Mouse (Mus musculus) neural tube, embryonic 14.5 days (tissue): Measurements from ENCODE around the gene Ppfibp2. TPM values are rescaled to one million over a fixed set of nuclear protein-coding genes. Genes with fewer than 3 reads are reported as not detected.

Experiments used
- ATAC-seq: fragments of 200-750 bp; cut with Nextera tagmentation; 2 replicates; pipeline ENCODE4 v1.8.0; 2017; ENCODE audit warnings: low read depth, mild to moderate bottlenecking, moderate TSS enrichment, moderate library complexity
- H3K27ac ChIP-seq: fragments of 300-500 bp; sonication (generic); 2 replicates; pipeline ENCODE4 v1.5.1; 2014; ENCODE audit warnings: low read depth, mild to moderate bottlenecking, control low read depth, low read length, moderate library complexity, mixed read lengths
- H3K27me3 ChIP-seq: fragments of 300-500 bp; sonication (generic); 2 replicates; pipeline ENCODE4 v1.6.1; 2014; ENCODE audit warnings: low read length; ENCODE audit not compliant: control insufficient read depth, insufficient read depth
- H3K36me3 ChIP-seq: fragments of 300-500 bp; sonication (generic); 2 replicates; pipeline ENCODE4 v1.6.1; 2014; ENCODE audit warnings: low read length, mixed read lengths; ENCODE audit not compliant: control insufficient read depth, insufficient read depth
- H3K4me1 ChIP-seq: fragments of 300-500 bp; sonication (generic); 2 replicates; pipeline ENCODE4 v1.6.1; 2014; ENCODE audit warnings: low read length; ENCODE audit not compliant: control insufficient read depth, insufficient read depth
- H3K4me2 ChIP-seq: fragments of 300-500 bp; sonication (generic); 2 replicates; pipeline ENCODE4 v1.6.1; 2014; ENCODE audit warnings: mild to moderate bottlenecking, low read depth, low read length, control low read depth
- H3K4me3 ChIP-seq: fragments of 300-500 bp; sonication (generic); 2 replicates; pipeline ENCODE4 v1.5.1; 2014; ENCODE audit warnings: low read depth, low read length, control low read depth, mixed read lengths
- H3K9ac ChIP-seq: fragments of 300-500 bp; sonication (generic); replicated peaks from 2 replicates; pipeline ENCODE4 v1.6.1; 2014; ENCODE audit warnings: low read depth, mild to moderate bottlenecking, control low read depth, low read length, mixed read lengths
- H3K9me3 ChIP-seq: fragments of 300-500 bp; sonication (generic); 2 replicates; pipeline ENCODE4 v1.6.1; 2016; ENCODE audit warnings: low read length; ENCODE audit not compliant: control insufficient read depth
- WGBS: fragments of 180-500 bp; shearing (Covaris S2); extraction: QIAGEN DNeasy Blood & Tissue Kit; methylation state at CpG from one replicate; pipeline ENCODE4 v1.1.7; 2014; 5-methylcytosine and 5-hydroxymethylcytosine counted together
- polyA plus RNA-seq: library from polyadenylated mRNA; unstranded; fragments of >200 nt; fragmentation: Nextera tagmentation; extraction: Ambion mirVana; gene quantifications from 2 replicates; pipeline ENCODE4 v1.2.1, GENCODE M21; 2014

The Ppfibp2 gene
- polyA plus RNA-seq, 1 experiment from 2014 or later, result 2.0 TPM

GRCm38 (mm10) chr7:107683162-107683561, 88.2 kb downstream of the Ppfibp2 start:
- Histone ChIP-seq H3K4me2 (no peak overlapping the region), H3K4me3 (no peak overlapping the region), H3K4me1 (no peaks in the 10 kb centered on the region), H3K9me3 (no peaks in the 10 kb centered on the region), H3K27ac (no peak overlapping the region), H3K27me3 (no peaks in the 10 kb centered on the region), H3K9ac (no peak overlapping the region), H3K36me3 (no peaks in the 10 kb centered on the region)
- no peak for ATAC-seq
- 82% methylated on average over 4 of the region's 4 CpGs for WGBS

- no peak overlapping the region for H3K27ac ChIP-seq
- H3K36me3 ChIP-seq, result no peaks in the 10 kb centered on the region
- no peaks in the 10 kb centered on the region for H3K9me3 ChIP-seq
- WGBS, result 92% methylated on average over 3 of the region's 3 CpGs
- no peak for ATAC-seq
- H3K27me3 ChIP-seq, result no peaks in the 10 kb centered on the region
- H3K4me3 ChIP-seq, result no peak overlapping the region
- H3K4me1 ChIP-seq, result no peaks in the 10 kb centered on the region
- H3K9ac ChIP-seq, result no peak overlapping the region
- H3K4me2 ChIP-seq, result no peak overlapping the region
Observed at GRCm38 (mm10) chr7:107683622-107684021, 88.6 kb downstream of the Ppfibp2 start.

- no peaks in the 10 kb centered on the region for H3K9me3 ChIP-seq
- ATAC-seq, result no peak
- 88% methylated on average over 8 of the region's 8 CpGs for WGBS
Observed at GRCm38 (mm10) chr7:107685238-107685954, 90.4 kb downstream of the Ppfibp2 start.

GRCm38 (mm10) chr7:107685955-107686285, 90.9 kb downstream of the Ppfibp2 start:
- no peaks in the 10 kb centered on the region for H3K4me1 ChIP-seq
- H3K36me3 ChIP-seq, result no peaks in the 10 kb centered on the region
- peaks cover 6% of the 10 kb centered on the region for H3K27me3 ChIP-seq
- no peak overlapping the region for H3K4me2 ChIP-seq
- 94% methylated on average over 7 of the region's 7 CpGs for WGBS
- H3K9me3 ChIP-seq, result no peaks in the 10 kb centered on the region
- no peak for ATAC-seq
- H3K4me3 ChIP-seq, result no peak overlapping the region
- H3K9ac ChIP-seq, result no peak overlapping the region
- no peak overlapping the region for H3K27ac ChIP-seq

More at GRCm38 (mm10) chr7:107685238-107685954, 90.4 kb downstream of the Ppfibp2 start:
- Histone ChIP-seq H3K4me2 (no peak overlapping the region), H3K27ac (no peak overlapping the region), H3K4me3 (no peak overlapping the region), H3K27me3 (peaks cover 5% of the 10 kb centered on the region), H3K4me1 (no peaks in the 10 kb centered on the region), H3K9ac (no peak overlapping the region), H3K36me3 (no peaks in the 10 kb centered on the region)

GRCm38 (mm10) chr7:107687412-107687811, 92.4 kb downstream of the Ppfibp2 start:
- Histone ChIP-seq H3K4me1 (no peaks in the 10 kb centered on the region), H3K4me3 (no peak overlapping the region), H3K9me3 (no peaks in the 10 kb centered on the region), H3K9ac (no peak overlapping the region), H3K36me3 (no peaks in the 10 kb centered on the region), H3K4me2 (no peak overlapping the region), H3K27ac (no peak overlapping the region), H3K27me3 (peaks cover 7% of the 10 kb centered on the region)
- WGBS, result 40% methylated on average over 3 of the region's 3 CpGs
- ATAC-seq, result no peak

- peaks cover 8% of the 10 kb centered on the region for H3K27me3 ChIP-seq
- no peak overlapping the region for H3K9ac ChIP-seq
- no peaks in the 10 kb centered on the region for H3K4me1 ChIP-seq
- H3K4me3 ChIP-seq, result no peak overlapping the region
- H3K27ac ChIP-seq, result no peak overlapping the region
- no peaks in the 10 kb centered on the region for H3K36me3 ChIP-seq
- ATAC-seq, result no peak
- no peak overlapping the region for H3K4me2 ChIP-seq
- no peaks in the 10 kb centered on the region for H3K9me3 ChIP-seq
- 85% methylated on average over 4 of the region's 4 CpGs for WGBS
Observed at GRCm38 (mm10) chr7:107688040-107688439, 93.0 kb downstream of the Ppfibp2 start.

GRCm38 (mm10) chr7:107690426-107691221, 95.6 kb downstream of the Ppfibp2 start:
- Histone ChIP-seq H3K4me1 (no peaks in the 10 kb centered on the region), H3K9me3 (no peaks in the 10 kb centered on the region), H3K27ac (no peak overlapping the region), H3K36me3 (no peaks in the 10 kb centered on the region), H3K4me3 (no peak overlapping the region), H3K9ac (no peak overlapping the region), H3K27me3 (peaks cover 15% of the 10 kb centered on the region), H3K4me2 (no peak overlapping the region)
- ATAC-seq, result no peak
- 34% methylated on average over 17 of the region's 17 CpGs for WGBS

GRCm38 (mm10) chr7:107691493-107691892, 96.5 kb downstream of the Ppfibp2 start:
- Histone ChIP-seq H3K4me3 (no peak overlapping the region), H3K4me1 (no peaks in the 10 kb centered on the region), H3K9ac (no peak overlapping the region), H3K27me3 (peaks cover 19% of the 10 kb centered on the region), H3K36me3 (no peaks in the 10 kb centered on the region), H3K27ac (no peak overlapping the region), H3K4me2 (no peak overlapping the region), H3K9me3 (no peaks in the 10 kb centered on the region)
- WGBS, result 35% methylated on average over 6 of the region's 6 CpGs
- ATAC-seq, result peak; percentile 29; the same call in 1 of the 2 replicates

GRCm38 (mm10) chr7:107694254-107694947, 99.4 kb downstream of the Ppfibp2 start:
- Histone ChIP-seq H3K4me3 (no peak overlapping the region), H3K36me3 (no peaks in the 10 kb centered on the region), H3K9me3 (no peaks in the 10 kb centered on the region), H3K27me3 (peaks cover 24% of the 10 kb centered on the region), H3K4me2 (no peak overlapping the region), H3K9ac (no peak overlapping the region), H3K4me1 (no peaks in the 10 kb centered on the region), H3K27ac (no peak overlapping the region)
- WGBS, result 46% methylated on average over 10 of the region's 10 CpGs
- 0 out of 2 replicates have a peak, but pooled peaks have one; percentile 32 for ATAC-seq
